Mouse (Mus musculus) olfactory bulb, adult 2 months (tissue): ENCODE measurements around the gene Oxct1.

Experiments
- CTCF ChIP-seq: fragments of 200-500 bp; IDR thresholded peaks from 2 replicates; pipeline ENCODE4 v1.5.1; 2012; ENCODE audit warnings: low read depth, mild to moderate bottlenecking, low read length, moderate library complexity; ENCODE audit not compliant: insufficient read depth
- POLR2A ChIP-seq: fragments of 200-500 bp; IDR thresholded peaks from 2 replicates; pipeline ENCODE4 v1.6.1; 2012; ENCODE audit warnings: mild to moderate bottlenecking, low read depth, low read length, moderate library complexity; ENCODE audit not compliant: insufficient read depth

GRCm38 (mm10) chr15:4027671-4028410 is 1.7 kb downstream of the Oxct1 start:
- TF ChIP-seq CTCF: no peak
- TF ChIP-seq POLR2A: no peak
